Mouse (Mus musculus) left cerebral cortex, adult 6 months (tissue): ENCODE results near the gene Sun5. TPM values are rescaled to one million over a fixed set of nuclear protein-coding genes. Genes with fewer than 3 reads are reported as not detected.

Experiments
- long read RNA-seq, 2 experiments: library from polyadenylated mRNA; unstranded; transcript quantifications; one replicate each; pipeline ENCODE4 v2.0.0; 2019 to 2020
- polyA plus RNA-seq: library from polyadenylated mRNA; unstranded; fragments of <200 nt; fragmentation: Nextera tagmentation; gene quantifications from 2 replicates; pipeline ENCODE4 v1.2.3, GENCODE M21; 2021

The Sun5 gene
- polyA plus RNA-seq, result not detected in 2 replicates
- long read RNA-seq, experiment 1, result 0 reads
- long read RNA-seq, experiment 2, result 0 reads

DNA sequence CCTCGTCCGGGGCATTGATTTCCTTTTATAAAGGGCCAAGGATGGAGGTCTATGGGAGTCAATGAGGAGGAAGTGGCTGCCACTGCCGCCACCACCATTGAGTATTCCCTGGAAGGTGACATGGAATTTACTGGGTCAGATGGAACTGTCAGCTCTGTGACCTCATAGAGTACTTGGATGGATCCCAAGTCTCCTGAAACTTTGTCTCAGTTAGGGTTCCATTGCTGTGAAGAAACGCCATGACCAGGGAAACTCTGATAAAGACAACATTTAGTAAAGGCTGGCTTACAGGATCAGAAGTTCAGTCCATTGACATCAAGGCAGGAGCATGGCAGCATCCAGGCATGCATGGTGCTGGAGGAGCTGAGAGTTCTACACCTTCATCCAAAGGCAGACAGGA, at the start of gene Sun5:
Gene Sun5, minus strand, starts transcription at position 101 of the 400 bp plus-strand sequence.

DNA sequence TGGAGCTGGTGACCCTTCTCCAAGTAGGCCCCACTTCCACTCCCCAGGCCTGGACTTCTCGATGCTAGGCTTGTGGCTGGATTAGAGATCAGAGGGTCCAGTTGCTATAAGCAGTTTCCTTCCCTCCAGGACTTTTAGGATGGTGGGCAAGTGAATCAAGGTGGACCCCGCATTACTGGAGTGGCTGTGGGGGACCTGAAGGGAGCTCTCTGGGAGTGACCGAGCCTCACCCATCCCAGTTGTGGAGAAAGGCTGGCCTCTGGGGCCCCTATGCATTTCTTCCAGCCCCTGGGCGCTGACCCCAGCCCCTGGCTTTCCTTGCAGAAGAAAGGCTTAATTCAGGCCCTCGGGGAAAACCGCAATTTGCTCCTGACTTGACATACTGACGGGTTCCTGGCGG, 47.0 kb upstream of the Sun5 start, which contains the start of gene Bpifb3:
Gene Bpifb3, plus strand, starts transcription at position 301 of the 400 bp plus-strand sequence.

DNA sequence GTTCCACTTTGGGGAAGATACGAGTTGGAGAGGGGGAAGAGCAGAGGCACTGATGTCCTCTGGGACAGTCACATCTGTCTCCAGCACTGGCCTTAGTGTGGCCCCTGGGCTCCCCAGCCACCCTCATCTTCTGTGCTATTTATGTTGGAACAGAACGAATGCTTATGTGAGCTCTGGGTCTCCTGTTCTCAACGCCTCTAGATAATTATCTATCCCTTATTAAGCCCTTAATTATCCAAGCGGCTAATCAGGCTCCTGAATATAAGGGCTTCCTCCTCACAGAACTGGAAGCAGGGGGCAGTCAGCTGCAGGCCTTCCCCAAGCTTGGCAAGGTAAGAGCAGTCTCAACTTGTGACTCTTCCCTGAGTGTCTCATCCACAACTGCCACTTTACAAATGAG, 29.2 kb upstream of the Sun5 start, which contains the start of gene Bpifb6:
Gene Bpifb6, plus strand, starts transcription at position 301 of the 400 bp plus-strand sequence.

DNA sequence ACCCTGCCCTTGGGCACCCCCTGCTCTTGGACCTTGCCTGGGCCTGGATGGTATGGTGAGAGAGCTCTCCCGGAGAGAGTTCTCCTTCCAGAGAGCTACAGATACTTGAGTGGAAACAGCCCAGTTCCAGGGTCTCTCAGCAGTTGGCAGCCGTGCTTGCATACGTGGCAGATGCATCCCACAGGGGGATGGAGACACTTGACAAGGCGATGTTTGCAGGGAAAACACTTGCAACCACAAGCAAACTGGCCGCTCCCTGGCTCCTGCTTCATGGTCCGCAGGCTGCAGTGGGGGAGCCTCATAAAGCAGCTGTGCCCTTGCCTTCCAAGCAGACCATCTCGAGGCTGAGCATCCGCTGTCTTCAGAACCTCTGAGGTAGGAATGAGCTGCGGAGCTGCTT, 3.9 kb upstream of the Sun5 start, which contains the start of gene Bpifb2:
Gene Bpifb2, plus strand, starts transcription at position 301 of the 400 bp plus-strand sequence.

Other genes starting within 250 kb of the Sun5 start
- gene Commd7, start 238.3 kb downstream of the Sun5 start, polyA plus RNA-seq, result 30.4 and 40.1 TPM in 2 replicates
- 0.11 TPM in 2 replicates for gene Dnmt3b, start 221.6 kb downstream of the Sun5 start, polyA plus RNA-seq
- gene Dnmt3c, start 174.4 kb downstream of the Sun5 start, polyA plus RNA-seq, result 0.06 and 0.16 TPM in 2 replicates
- 80.6 and 106 TPM in 2 replicates for gene Mapre1, start 129.8 kb downstream of the Sun5 start, polyA plus RNA-seq
- not detected in 2 replicates for gene Efcab8, start 91.2 kb downstream of the Sun5 start, polyA plus RNA-seq
- not detected in 2 replicates for gene Bpifb2, start 4.0 kb upstream of the Sun5 start, polyA plus RNA-seq
- not detected in 2 replicates for gene Bpifb6, start 29.3 kb upstream of the Sun5 start, polyA plus RNA-seq
- 0.18 TPM in 1 of 2 replicates, not detected in the other for gene Bpifb3, start 47.1 kb upstream of the Sun5 start, polyA plus RNA-seq
- 0.10 and 0.17 TPM in 2 replicates for gene Bpifb4, start 67.1 kb upstream of the Sun5 start, polyA plus RNA-seq
- gene Bpifa6, start 103.9 kb upstream of the Sun5 start, polyA plus RNA-seq, result not detected in 2 replicates
- gene Bpifa2, start 137.2 kb upstream of the Sun5 start, polyA plus RNA-seq, result not detected in 2 replicates